Comparison of ENCODE assay signal across 20 mouse cellular contexts in the genomic region with DNA sequence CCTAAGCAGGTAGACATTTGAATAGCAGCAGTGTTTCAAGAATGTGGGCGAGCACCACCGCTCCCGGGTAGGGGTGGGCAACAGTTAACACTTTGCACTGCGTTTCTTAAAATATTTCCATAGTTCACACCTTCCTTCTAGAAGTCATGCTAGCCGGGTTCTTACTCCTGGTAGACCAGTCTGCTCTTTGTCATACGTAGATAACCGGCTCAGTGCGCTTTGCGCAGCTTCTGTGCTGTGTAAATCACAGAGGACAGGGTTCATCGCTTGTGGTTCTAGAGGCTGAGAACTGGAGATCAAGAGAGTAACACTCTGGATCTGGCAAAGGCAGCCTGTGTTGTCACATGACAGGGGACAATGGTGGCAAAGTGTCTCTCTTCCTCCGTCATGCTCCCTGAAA.
A peak's percentile ranks its signal among the peaks of the same experiment; 100 is the strongest.
DNase-seq lines count a peak whose midpoint lies in the region; ATAC-seq lines count a peak whose summit lies in the region.
"Had no signal": no experiment of that assay in that cellular context is flagged by ENCODE, and none has a peak within 500 bp of the region (broad histone marks: within the 10 kb centered on the region; RNA-seq: fewer than 3 reads in every experiment).

No protein-coding gene starts in this region.

- no peak overlapping the region for H3K4me3 ChIP-seq in heart, embryonic 10.5 days
- H3K4me3 ChIP-seq in intestine, embryonic 16.5 days (ENCODE audit: low read length), result no peak overlapping the region
- no peak overlapping the region for H3K4me3 ChIP-seq in intestine, embryonic 15.5 days (replicated peaks)
- H3K4me3 ChIP-seq in liver, embryonic 15.5 days (replicated peaks), result no peak overlapping the region
- H3K4me3 ChIP-seq: forebrain, embryonic 12.5 days; left cerebral cortex, adult 2 months; stomach, embryonic 15.5 days had no signal

- H3K4me1 ChIP-seq in heart, embryonic 10.5 days, result peaks cover 38% of the 10 kb centered on the region
- peaks cover 12% of the 10 kb centered on the region for H3K4me1 ChIP-seq in intestine, embryonic 16.5 days (ENCODE audit: control insufficient read depth, insufficient read depth, low read length)
- no peaks in the 10 kb centered on the region for H3K4me1 ChIP-seq in intestine, embryonic 15.5 days (replicated peaks)
- no peaks in the 10 kb centered on the region for H3K4me1 ChIP-seq in liver, embryonic 15.5 days (replicated peaks)

- WGBS in heart, embryonic 10.5 days, result 41% methylated on average over 11 of the region's 11 CpGs
- WGBS in intestine, embryonic 16.5 days, result 59% methylated on average over 11 of the region's 11 CpGs
- whole genome bisulfite sequencing in intestine, embryonic 15.5 days, result 55% methylated on average over 11 of the region's 11 CpGs
- WGBS in liver, embryonic 15.5 days (ENCODE audit: insufficient replicate concordance), result 61% methylated on average over 11 of the region's 11 CpGs

- no peak overlapping the region for H3K9ac ChIP-seq in intestine, embryonic 16.5 days (ENCODE audit: low read depth, low read length)
- H3K9ac ChIP-seq in intestine, embryonic 15.5 days, result no peak overlapping the region
- H3K9ac ChIP-seq in liver, embryonic 15.5 days, result no peak overlapping the region
- H3K9ac ChIP-seq: forebrain, embryonic 12.5 days; lung, embryonic 14.5 days; stomach, embryonic 15.5 days had no signal

- H3K9me3 ChIP-seq in heart, embryonic 10.5 days, result no peaks in the 10 kb centered on the region
- H3K9me3 ChIP-seq in intestine, embryonic 16.5 days (ENCODE audit: control insufficient read depth, low read length), result no peaks in the 10 kb centered on the region
- no peaks in the 10 kb centered on the region for H3K9me3 ChIP-seq in intestine, embryonic 15.5 days
- H3K9me3 ChIP-seq in liver, embryonic 15.5 days (replicated peaks), result no peaks in the 10 kb centered on the region
- H3K9me3 ChIP-seq: forebrain, embryonic 12.5 days; stomach, embryonic 15.5 days had no signal

- 0 out of 2 replicates have a peak, but pooled peaks have one; percentile 26 for ATAC-seq in intestine, embryonic 16.5 days
- ATAC-seq in intestine, embryonic 15.5 days, result no peak
- no peak for ATAC-seq in liver, embryonic 15.5 days (ENCODE audit: insufficient read depth)
- no peak for ATAC-seq in megakaryocyte-erythroid progenitor cell, adult 5-6 weeks (replicated peaks; ENCODE audit: low FRiP score, low TSS enrichment, poor library complexity, severe bottlenecking)
- ATAC-seq: inflammation-experienced regulatory T-cells, adult 6 months had no signal

- H3K27ac ChIP-seq in heart, embryonic 10.5 days, result peak overlapping the region; percentile 56; the same call in 1 of the 2 replicates
- H3K27ac ChIP-seq in intestine, embryonic 16.5 days (ENCODE audit: low read length), result no peak overlapping the region
- no peak overlapping the region for H3K27ac ChIP-seq in intestine, embryonic 15.5 days
- H3K27ac ChIP-seq in liver, embryonic 15.5 days (replicated peaks), result 0 out of 2 replicates have a peak overlapping the region, but pooled peaks have one; percentile 14
- H3K27ac ChIP-seq: forebrain, embryonic 12.5 days; left cerebral cortex, adult 2 months; stomach, embryonic 15.5 days had no signal

- H3K27me3 ChIP-seq in heart, embryonic 10.5 days (ENCODE audit: insufficient read depth, poor library complexity, severe bottlenecking), result no peaks in the 10 kb centered on the region
- H3K27me3 ChIP-seq in intestine, embryonic 16.5 days (replicated peaks; ENCODE audit: control insufficient read depth, insufficient read depth, low read length), result no peaks in the 10 kb centered on the region
- H3K27me3 ChIP-seq in intestine, embryonic 15.5 days (replicated peaks), result no peaks in the 10 kb centered on the region
- no peaks in the 10 kb centered on the region for H3K27me3 ChIP-seq in liver, embryonic 15.5 days
- H3K27me3 ChIP-seq: forebrain, embryonic 12.5 days; stomach, embryonic 15.5 days had no signal

- H3K4me2 ChIP-seq in intestine, embryonic 16.5 days (ENCODE audit: low read depth, low read length), result no peak overlapping the region
- no peak overlapping the region for H3K4me2 ChIP-seq in intestine, embryonic 15.5 days (replicated peaks)
- H3K4me2 ChIP-seq in liver, embryonic 15.5 days, result no peak overlapping the region
- H3K4me2 ChIP-seq: forebrain, embryonic 12.5 days; lung, embryonic 14.5 days; midbrain, embryonic 11.5 days; stomach, embryonic 15.5 days had no signal

- DNase-seq in heart, embryonic 10.5 days (ENCODE audit: low spot score), result no peak
- DNase-seq in heart, adult 11 months, result no peak
- DNase-seq in liver, result no peak
- DNase-seq in adrenal gland, postnatal 36 days, result no peak
- DNase-seq: adrenal gland, postnatal 10 days; cerebellum, adult 11-12 months; cerebellum, postnatal 36 days; gastrocnemius, postnatal 25 days; lung, embryonic 14.5 days; lung, postnatal 4 days; right cerebral cortex, postnatal 14 days had no signal

- no peaks in the 10 kb centered on the region for H3K36me3 ChIP-seq in heart, embryonic 10.5 days
- no peaks in the 10 kb centered on the region for H3K36me3 ChIP-seq in intestine, embryonic 16.5 days (ENCODE audit: control insufficient read depth, insufficient read depth, low read length)
- no peaks in the 10 kb centered on the region for H3K36me3 ChIP-seq in intestine, embryonic 15.5 days
- H3K36me3 ChIP-seq in liver, embryonic 15.5 days (replicated peaks), result no peaks in the 10 kb centered on the region
- H3K36me3 ChIP-seq: stomach, embryonic 15.5 days had no signal

Comparison
In these comparisons a context has a peak if more than half of its experiments do, and no peak if none do; other contexts are left out.
1. H3K27ac ChIP-seq: peak in heart, embryonic 10.5 days (single experiment) and liver, embryonic 15.5 days (single experiment); none in intestine, embryonic 16.5 days (single experiment) and intestine, embryonic 15.5 days (single experiment).